Mouse (Mus musculus) ES-Bruce4 (cell line): Measurements from ENCODE around the gene Arhgap10.

ENCODE experiments used
- CTCF ChIP-seq: IDR thresholded peaks from one replicate; pipeline ENCODE4 v1.8.1; 2011; ENCODE audit warnings: low read depth, low read length
- EP300 ChIP-seq: IDR thresholded peaks from 2 replicates; pipeline ENCODE4 v1.6.1; 2011; ENCODE audit warnings: low read depth, low read length; ENCODE audit not compliant: insufficient read depth

GRCm38 (mm10) chr8:77535026-77535595 lies 17.4 kb upstream of the Arhgap10 start:
- TF ChIP-seq EP300 (no peak), CTCF (peak; percentile 14)
